Mouse (Mus musculus): ENCODE results near the gene Phospho1.

The Phospho1 gene

DNA sequence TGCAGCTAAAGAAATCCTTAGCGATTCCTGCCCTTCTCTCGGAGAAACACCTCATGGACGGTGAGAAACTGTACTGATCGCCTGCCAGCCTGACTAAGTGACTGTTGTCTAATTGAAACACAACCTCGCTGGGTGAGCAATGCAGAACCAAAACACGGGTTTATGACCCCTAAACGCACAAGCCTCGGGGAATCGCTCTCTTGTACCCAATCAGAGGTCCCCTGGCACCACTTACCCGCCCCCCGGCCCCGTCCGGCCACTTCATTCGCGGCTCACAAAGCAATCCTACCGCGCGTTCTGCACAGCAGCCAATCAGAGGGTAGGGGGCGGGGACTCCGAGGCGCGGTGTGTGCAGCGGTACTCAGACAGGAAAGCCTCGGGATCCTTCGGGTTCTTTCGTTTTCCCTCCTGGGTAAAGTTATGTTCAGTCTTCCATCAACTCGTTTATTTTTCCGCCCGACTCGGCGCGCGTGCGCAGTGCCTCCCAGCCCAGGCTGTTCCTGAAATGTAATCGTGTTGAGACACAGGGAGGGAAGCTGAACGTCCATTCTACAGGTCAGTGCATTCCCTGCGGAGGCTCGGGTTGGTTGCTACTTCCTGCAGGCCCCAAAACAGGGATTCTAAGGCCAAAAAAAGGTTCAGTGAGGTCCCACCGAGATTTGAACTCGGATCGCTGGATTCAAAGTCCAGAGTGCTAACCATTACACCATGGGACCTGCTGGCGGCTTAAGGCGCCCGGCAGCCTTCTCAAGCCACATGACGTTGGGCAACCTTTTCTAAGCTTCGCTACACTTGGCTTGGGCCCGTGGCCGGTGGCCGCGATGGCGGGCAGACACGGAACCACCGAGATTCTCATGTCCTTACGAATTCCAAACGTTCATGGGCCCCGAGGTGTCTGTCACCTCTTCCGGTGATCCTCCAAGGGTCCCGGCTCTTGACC, 34.5 kb downstream of the Phospho1 start:
- intact Hi-C loops (cut with DNase I), result no loop called here

DNA sequence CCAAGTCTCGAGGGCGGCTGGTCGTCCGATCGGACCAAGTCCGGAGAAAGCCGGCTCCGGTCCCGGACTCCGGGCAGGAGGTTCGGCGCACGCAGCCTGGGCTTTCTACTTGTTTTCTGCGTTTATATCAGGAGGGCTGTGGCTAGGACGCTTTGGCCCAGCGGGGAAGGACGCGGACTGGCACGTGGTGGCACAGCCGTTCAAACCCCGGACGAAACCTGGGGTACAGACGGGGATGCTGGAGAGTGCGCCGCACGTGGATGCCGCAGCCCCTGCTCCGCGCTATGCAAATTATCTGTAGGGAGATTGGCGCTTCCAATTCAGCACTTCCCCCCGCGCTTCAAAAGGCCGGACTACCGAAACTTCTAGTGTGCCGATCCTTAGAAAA, 35.2 kb downstream of the Phospho1 start:
- intact Hi-C loops (cut with DNase I), result no loop called here

DNA sequence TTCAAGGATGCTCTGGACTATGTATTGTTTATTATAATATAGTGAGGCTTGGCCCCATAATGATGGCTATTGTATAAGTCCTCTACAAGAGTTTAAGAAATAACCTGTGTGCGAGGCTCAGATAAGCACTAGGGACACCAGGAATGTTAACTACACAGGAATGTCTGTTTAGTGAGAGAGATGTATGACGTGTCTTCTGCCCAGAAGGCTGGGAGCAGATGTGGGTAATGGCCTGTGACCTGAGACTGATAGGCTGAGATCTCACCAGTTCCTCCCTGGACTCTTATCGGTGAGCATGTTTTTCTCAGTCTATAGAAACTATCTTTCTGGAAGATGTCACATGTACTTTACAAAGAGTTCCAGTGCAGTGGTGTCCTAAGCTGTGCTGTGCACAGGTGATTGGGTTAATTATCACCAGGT, 35.8 kb downstream of the Phospho1 start:
- intact Hi-C loops (cut with DNase I), result no loop called here

- intact Hi-C loops (cut with DNase I), result no loop called here
Measured at GRCm38 (mm10) chr11:95861397-95861796, 37.1 kb downstream of the Phospho1 start.

GRCm38 (mm10) chr11:95869442-95869841, 45.1 kb downstream of the Phospho1 start:
- intact Hi-C loops (cut with DNase I), result no loop called here

DNA sequence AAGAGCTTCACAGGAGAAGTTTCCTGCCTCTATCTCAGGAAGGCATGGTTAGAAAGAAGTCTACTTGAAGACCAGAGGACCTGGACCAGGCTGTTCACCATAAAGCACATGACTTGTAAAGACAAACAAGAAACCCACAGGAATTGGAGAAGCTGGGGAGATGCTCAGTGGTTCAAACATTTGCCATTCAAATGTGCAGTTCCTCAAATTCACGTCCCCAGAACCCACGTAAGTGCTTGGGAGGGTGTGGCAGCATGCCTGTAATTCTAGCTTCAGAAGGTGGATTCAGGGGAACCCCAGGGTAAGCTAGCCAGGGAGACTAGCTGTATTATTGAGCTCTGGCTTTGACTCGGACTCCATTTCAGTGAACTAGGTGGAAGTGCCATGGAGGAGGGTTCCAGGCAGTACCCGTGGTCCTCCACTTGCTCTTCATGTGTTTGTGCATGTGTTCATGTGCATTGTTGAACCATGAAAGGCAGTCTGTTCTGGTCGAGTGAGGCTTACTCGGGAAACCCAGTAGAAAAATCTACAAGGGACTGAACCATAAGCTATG, 45.7 kb downstream of the Phospho1 start:
- intact Hi-C loops (cut with DNase I), result no loop called here

DNA sequence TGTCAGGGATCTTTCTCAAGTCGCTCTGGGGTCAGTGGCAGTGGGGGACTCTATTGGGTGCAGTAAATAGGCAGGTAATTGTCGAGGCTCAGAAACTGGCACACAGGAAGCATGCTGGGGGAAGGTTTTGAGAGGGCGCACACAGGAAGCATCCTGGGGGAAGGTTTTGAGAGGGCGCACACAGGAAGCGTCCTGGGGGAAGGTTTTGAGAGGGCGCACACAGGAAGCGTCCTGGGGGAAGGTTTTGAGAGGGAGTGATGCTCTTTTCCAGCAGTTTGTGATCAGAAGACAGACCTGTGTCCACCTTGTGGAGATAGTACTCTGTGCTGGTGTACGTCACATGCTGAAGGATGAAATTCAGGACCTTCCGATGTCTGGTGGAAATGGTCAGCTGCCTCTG, 51.5 kb downstream of the Phospho1 start:
- intact Hi-C loops (cut with DNase I), result loop anchor here (2.0 to 5.0 kb wide), 2 partner anchors 65 to 106 kb away; no protein-coding TSS in a partner anchor

- intact Hi-C loops (cut with DNase I), result loop anchor here (2.0 to 5.0 kb wide), 2 partner anchors 65 to 106 kb away; no protein-coding TSS in a partner anchor
Measured at GRCm38 (mm10) chr11:95876296-95876695, 52.0 kb downstream of the Phospho1 start.

GRCm38 (mm10) chr11:95879861-95880260, 55.6 kb downstream of the Phospho1 start:
- intact Hi-C loops (cut with DNase I), result loop anchor here (5.0 kb wide), 1 partner anchor 102 kb away; no protein-coding TSS in a partner anchor
